Mouse (Mus musculus) liver, embryonic 11.5 days (tissue): ENCODE results near the gene Alkbh3. TPM values are rescaled to one million over a fixed set of nuclear protein-coding genes. Genes with fewer than 3 reads are reported as not detected.

Experiments
- ATAC-seq: fragments of 200-750 bp; cut with Nextera tagmentation; replicated peaks from 2 replicates; pipeline ENCODE4 v1.8.0; 2017; ENCODE audit warnings: moderate number of reproducible peaks, mild to moderate bottlenecking, moderate TSS enrichment, moderate library complexity; ENCODE audit not compliant: low FRiP score
- DNase-seq: peaks from one replicate; pipeline ENCODE4 v3.0.0-alpha.2; 2017; ENCODE audit warnings: low spot score
- H3K27ac ChIP-seq: fragments of 300-500 bp; sonication (generic); 2 replicates; pipeline ENCODE4 v1.5.1; 2014; ENCODE audit warnings: mild to moderate bottlenecking, low read depth, low read length, control low read depth
- H3K27me3 ChIP-seq: fragments of 300-500 bp; sonication (generic); replicated peaks from 2 replicates; pipeline ENCODE4 v1.6.1; 2014; ENCODE audit warnings: low read length, mixed read lengths; ENCODE audit not compliant: control insufficient read depth, insufficient read depth
- H3K36me3 ChIP-seq: fragments of 300-500 bp; sonication (generic); 2 replicates; pipeline ENCODE4 v1.6.1; 2014; ENCODE audit warnings: mild to moderate bottlenecking, low read length, moderate library complexity, mixed read lengths; ENCODE audit not compliant: control insufficient read depth, insufficient read depth
- H3K4me1 ChIP-seq: fragments of 300-500 bp; sonication (generic); replicated peaks from 2 replicates; pipeline ENCODE4 v1.6.1; 2014; ENCODE audit warnings: low read length, mixed read lengths; ENCODE audit not compliant: control insufficient read depth, insufficient read depth
- H3K4me2 ChIP-seq: fragments of 300-500 bp; sonication (generic); 2 replicates; pipeline ENCODE4 v1.6.1; 2014; ENCODE audit warnings: mild to moderate bottlenecking, control low read depth, moderate library complexity
- H3K4me3 ChIP-seq: fragments of 300-500 bp; sonication (generic); 2 replicates; pipeline ENCODE4 v1.5.1; 2014; ENCODE audit warnings: low read depth, low read length, control low read depth
- H3K9ac ChIP-seq: fragments of 300-500 bp; sonication (generic); 2 replicates; pipeline ENCODE4 v1.6.1; 2014; ENCODE audit warnings: low read depth, low read length, control low read depth
- H3K9me3 ChIP-seq: fragments of 300-500 bp; sonication (generic); 2 replicates; pipeline ENCODE4 v1.6.1; 2016; ENCODE audit warnings: low read length, inconsistent platforms, mixed read lengths; ENCODE audit not compliant: control insufficient read depth
- WGBS: fragments of 180-500 bp; shearing (Covaris S2); extraction: QIAGEN DNeasy Blood & Tissue Kit; methylation state at CpG from one replicate; pipeline ENCODE4 v1.1.7; 2014; 5-methylcytosine and 5-hydroxymethylcytosine counted together
- polyA plus RNA-seq: library from polyadenylated mRNA; unstranded; fragments of >200 nt; fragmentation: Nextera tagmentation; extraction: Ambion mirVana; gene quantifications from 2 replicates; pipeline ENCODE4 v1.2.1, GENCODE M21; 2014

Alkbh3 gene
- polyA plus RNA-seq, 1 experiment from 2014 or later = 69.8 TPM

- H3K27ac ChIP-seq = no peak overlapping the region; the same call in 1 of the 2 replicates
- ATAC-seq (no peak), DNase-seq (no peak)
- no peaks in the 10 kb centered on the region for H3K36me3 ChIP-seq
- H3K4me1 ChIP-seq = no peaks in the 10 kb centered on the region
- 58% methylated on average over 8 of the region's 8 CpGs for WGBS
- H3K9ac ChIP-seq = no peak overlapping the region
- H3K4me3 ChIP-seq = no peak overlapping the region
- H3K27me3 ChIP-seq = peaks cover 24% of the 10 kb centered on the region
- no peak overlapping the region for H3K4me2 ChIP-seq
- no peaks in the 10 kb centered on the region for H3K9me3 ChIP-seq
Observed at GRCm38 (mm10) chr2:93961716-93962115, 48.9 kb downstream of the Alkbh3 start.

DNA sequence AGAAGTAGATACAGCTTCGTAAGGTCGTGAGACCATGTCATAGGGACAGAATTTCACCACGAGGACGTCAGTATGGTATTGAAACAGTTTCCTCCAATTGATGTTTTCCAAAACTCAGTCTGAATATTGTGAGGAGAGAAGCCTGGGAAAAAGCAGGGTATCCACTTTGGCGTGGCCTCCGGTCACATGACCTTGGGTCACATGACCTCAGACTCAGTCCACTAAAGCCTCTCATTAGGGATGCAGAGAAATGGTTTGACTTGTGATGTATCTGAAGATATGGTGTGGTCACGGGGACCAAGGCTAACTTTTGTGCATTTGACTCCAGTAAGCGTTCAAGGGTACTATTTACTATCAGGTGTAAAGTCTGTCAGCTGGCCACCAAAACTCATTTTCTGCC, 51.3 kb downstream of the Alkbh3 start:
- Histone ChIP-seq H3K4me2 (no peak overlapping the region), H3K27ac (no peak overlapping the region), H3K9ac (no peak overlapping the region), H3K4me3 (no peak overlapping the region), H3K4me1 (peaks cover 4% of the 10 kb centered on the region; the same call in 1 of the 2 replicates), H3K36me3 (no peaks in the 10 kb centered on the region), H3K9me3 (no peaks in the 10 kb centered on the region), H3K27me3 (peaks cover 47% of the 10 kb centered on the region)
- no peak for ATAC-seq
- WGBS = 66% methylated on average over 8 of the region's 8 CpGs
- DNase-seq = no peak

DNA sequence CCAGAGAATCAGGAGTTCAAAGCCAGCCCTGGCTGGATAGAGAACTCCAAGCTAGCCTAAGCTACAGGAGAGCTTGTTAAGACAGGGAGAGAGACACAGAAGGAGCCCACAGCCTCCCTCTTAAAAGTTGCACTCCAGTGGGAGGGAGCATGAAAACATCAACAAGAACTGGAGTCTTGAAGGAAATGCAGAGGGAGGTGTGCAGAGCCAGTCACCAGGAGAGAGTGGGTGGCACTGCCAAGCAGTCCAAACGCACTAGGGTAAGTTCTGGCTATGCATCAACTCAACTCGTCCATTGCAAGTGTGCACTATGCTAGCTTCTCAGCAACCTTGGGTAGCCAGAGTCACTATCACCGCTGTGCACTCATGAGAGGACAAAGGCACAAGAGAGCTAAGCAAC, 52.4 kb downstream of the Alkbh3 start:
- no peaks in the 10 kb centered on the region for H3K36me3 ChIP-seq
- H3K9me3 ChIP-seq = no peaks in the 10 kb centered on the region
- no peak overlapping the region for H3K9ac ChIP-seq
- 72% methylated on average over 3 of the region's 3 CpGs for WGBS
- no peak overlapping the region for H3K4me3 ChIP-seq
- peaks cover 4% of the 10 kb centered on the region; the same call in 1 of the 2 replicates for H3K4me1 ChIP-seq
- DNase-seq (no peak), ATAC-seq (no peak)
- H3K27me3 ChIP-seq = peaks cover 54% of the 10 kb centered on the region
- no peak overlapping the region for H3K4me2 ChIP-seq
- no peak overlapping the region for H3K27ac ChIP-seq

DNA sequence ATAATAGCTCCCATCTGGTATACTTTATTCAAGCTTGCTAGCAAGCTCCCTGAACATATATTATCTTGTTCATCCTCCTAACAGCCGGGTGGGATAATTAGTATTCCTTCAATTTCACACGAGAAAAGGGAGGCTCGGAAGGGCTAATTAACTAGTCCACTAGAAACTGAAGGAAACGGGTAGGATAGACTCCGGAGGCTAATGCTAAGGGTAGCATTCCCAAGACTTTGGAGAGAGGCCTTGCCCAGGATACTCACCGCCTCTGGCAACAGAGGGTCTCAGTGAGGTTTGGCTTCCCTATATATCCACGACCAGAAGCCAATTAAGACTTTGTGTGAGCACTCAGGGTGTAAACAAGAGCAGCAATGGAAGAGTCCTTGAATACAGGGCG, 52.8 kb downstream of the Alkbh3 start:
- Histone ChIP-seq H3K4me1 (peaks cover 4% of the 10 kb centered on the region; the same call in 1 of the 2 replicates), H3K4me2 (no peak overlapping the region), H3K27ac (no peak overlapping the region), H3K4me3 (no peak overlapping the region), H3K27me3 (peaks cover 54% of the 10 kb centered on the region), H3K9me3 (no peaks in the 10 kb centered on the region), H3K9ac (no peak overlapping the region), H3K36me3 (no peaks in the 10 kb centered on the region)
- WGBS = 59% methylated on average over 8 of the region's 8 CpGs
- DNase-seq (no peak), ATAC-seq (no peak)

DNA sequence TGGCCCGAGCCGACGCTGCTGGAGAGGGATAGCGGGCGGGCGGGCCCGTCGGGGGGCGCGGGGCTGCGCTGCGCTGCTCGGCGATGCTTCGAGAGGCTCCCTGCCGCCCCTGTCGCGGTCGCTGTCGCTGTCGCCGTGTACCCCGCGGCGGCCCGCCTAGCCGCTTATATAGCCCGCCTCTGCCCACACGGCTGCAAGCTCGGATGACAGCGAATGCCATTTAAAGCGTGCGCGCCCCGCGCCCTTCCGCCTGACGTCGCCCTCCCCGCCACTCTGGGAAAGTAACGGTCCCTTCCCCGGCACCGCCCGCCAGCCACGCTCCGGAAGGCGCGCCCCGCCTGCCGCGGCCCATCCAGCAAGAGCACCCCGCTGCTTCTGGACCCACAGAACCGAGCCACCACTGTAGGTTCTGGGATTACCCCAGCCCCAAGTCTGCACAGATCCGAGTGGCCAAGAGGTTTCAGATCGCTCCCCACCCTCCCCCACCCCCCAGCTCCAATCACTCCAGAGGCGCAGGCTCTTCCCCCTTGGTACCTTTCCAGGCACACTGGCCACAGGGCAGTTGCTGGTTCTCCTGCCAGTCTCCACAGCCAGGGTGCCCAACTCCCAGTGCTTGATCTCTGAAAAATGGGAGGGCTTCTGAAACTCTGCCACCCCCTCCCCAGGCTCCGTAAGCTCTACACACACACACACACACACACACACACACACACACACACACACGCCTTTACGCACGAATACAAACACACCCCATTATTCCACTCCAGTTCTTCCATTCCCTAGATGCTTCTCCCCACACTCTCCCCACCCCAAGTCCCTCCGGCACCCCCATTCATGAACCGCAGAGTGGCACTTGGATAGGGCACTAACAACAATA, 53.5 kb downstream of the Alkbh3 start, which contains the start of gene Gm13889:
Gene Gm13889, minus strand, starts transcription at position 294 of the 877 bp plus-strand sequence.
- Histone ChIP-seq H3K9me3 (no peaks in the 10 kb centered on the region), H3K4me1 (peaks cover 4% of the 10 kb centered on the region; the same call in 1 of the 2 replicates), H3K27me3 (peaks cover 54% of the 10 kb centered on the region), H3K9ac (peak within 1 kb of the TSS; percentile 55; the same call in 1 of the 2 replicates), H3K27ac (no peak within 1 kb of the TSS), H3K4me2 (peak within 1 kb of the TSS; percentile 83), H3K36me3 (no peaks in the 10 kb centered on the region), H3K4me3 (peak within 1 kb of the TSS; percentile 52)
- DNase-seq (peak; percentile 41), ATAC-seq (no peak; the same call in 1 of the 2 replicates)
- 10% methylated on average over 38 of the region's 62 CpGs for WGBS

GRCm38 (mm10) chr2:93956331-93956801, 54.2 kb downstream of the Alkbh3 start:
- Histone ChIP-seq H3K9ac (peak overlapping the region; percentile 55; the same call in 1 of the 2 replicates), H3K36me3 (no peaks in the 10 kb centered on the region), H3K9me3 (no peaks in the 10 kb centered on the region), H3K27me3 (peaks cover 54% of the 10 kb centered on the region), H3K4me1 (peaks cover 4% of the 10 kb centered on the region; the same call in 1 of the 2 replicates), H3K4me3 (peak overlapping the region; percentile 52), H3K27ac (no peak overlapping the region), H3K4me2 (peak overlapping the region; percentile 83)
- 2% methylated on average over 44 of the region's 44 CpGs for WGBS
- ATAC-seq (no peak), DNase-seq (peak; percentile 65)

DNA sequence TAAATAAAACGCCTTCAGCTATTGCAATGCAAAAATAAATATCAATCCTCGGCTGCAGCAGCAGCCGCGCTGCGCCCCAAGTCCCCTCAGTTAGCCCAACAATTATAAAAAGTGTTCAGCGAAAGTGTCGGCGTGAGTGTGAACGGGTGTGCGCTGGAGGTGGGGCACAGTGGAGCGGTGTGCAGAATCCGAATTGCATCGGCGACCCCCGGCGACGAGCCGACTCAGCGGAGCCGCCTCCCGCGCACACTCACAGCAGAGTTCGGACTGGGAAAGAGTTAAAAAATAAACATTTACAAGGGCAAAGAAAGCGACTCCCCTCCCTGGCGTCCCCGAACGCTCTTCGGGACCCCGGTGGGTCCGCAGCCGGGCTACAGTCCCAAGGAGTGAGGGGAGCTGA, 54.7 kb downstream of the Alkbh3 start:
- Histone ChIP-seq H3K27ac (no peak overlapping the region), H3K36me3 (no peaks in the 10 kb centered on the region), H3K4me2 (peak overlapping the region; percentile 83), H3K4me3 (peak overlapping the region; percentile 52), H3K27me3 (peaks cover 54% of the 10 kb centered on the region), H3K9ac (no peak overlapping the region), H3K4me1 (peaks cover 4% of the 10 kb centered on the region; the same call in 1 of the 2 replicates), H3K9me3 (no peaks in the 10 kb centered on the region)
- ATAC-seq (no peak), DNase-seq (no peak)
- WGBS = under 1% methylated on average over 31 of the region's 31 CpGs

GRCm38 (mm10) chr2:93954781-93955578, 55.6 kb downstream of the Alkbh3 start:
- no peak overlapping the region for H3K27ac ChIP-seq
- H3K4me2 ChIP-seq = peak overlapping the region; percentile 83
- H3K36me3 ChIP-seq = no peaks in the 10 kb centered on the region
- H3K4me3 ChIP-seq = peak overlapping the region; percentile 52
- no peak overlapping the region for H3K9ac ChIP-seq
- ATAC-seq = no peak
- DNase-seq = no peak
- WGBS = 2% methylated on average over 32 of the region's 32 CpGs
- H3K4me1 ChIP-seq = peaks cover 4% of the 10 kb centered on the region; the same call in 1 of the 2 replicates
- H3K27me3 ChIP-seq = peaks cover 50% of the 10 kb centered on the region
- H3K9me3 ChIP-seq = no peaks in the 10 kb centered on the region
